ENCODE assay signal across 14 mouse cellular contexts in genomic region chr8:43949224-43950021, GRCm38 (mm10).
DNase-seq lines count a peak whose midpoint lies in the region; ATAC-seq and TF ChIP-seq lines count a peak whose summit lies in the region.
"Had no signal": no experiment of that assay in that cellular context is flagged by ENCODE, and none has a peak within 500 bp of the region (broad histone marks: within the 10 kb centered on the region; RNA-seq: fewer than 3 reads in every experiment).

No protein-coding gene starts in this region.

- no peak for TF ChIP-seq CTCF in lung, postnatal 0 days (IDR thresholded peaks at IDR 0.05)

- no peaks in the 10 kb centered on the region for H3K9me3 ChIP-seq in heart, embryonic 12.5 days (replicated peaks)
- no peaks in the 10 kb centered on the region for H3K9me3 ChIP-seq in lung, postnatal 0 days (ENCODE audit: low read length)
- H3K9me3 ChIP-seq in hindbrain, embryonic 13.5 days = no peaks in the 10 kb centered on the region
- no peaks in the 10 kb centered on the region for H3K9me3 ChIP-seq in neural tube, embryonic 13.5 days
- H3K9me3 ChIP-seq: embryonic facial prominence, embryonic 13.5 days had no signal

- H3K4me3 ChIP-seq in heart, embryonic 12.5 days = peak overlapping the region; percentile 4
- H3K4me3 ChIP-seq in lung, postnatal 0 days (ENCODE audit: low read depth, low read length) = no peak overlapping the region
- no peak overlapping the region for H3K4me3 ChIP-seq in hindbrain, embryonic 13.5 days
- no peak overlapping the region for H3K4me3 ChIP-seq in neural tube, embryonic 13.5 days
- H3K4me3 ChIP-seq: embryonic facial prominence, embryonic 13.5 days had no signal

- no peaks in the 10 kb centered on the region for H3K36me3 ChIP-seq in heart, embryonic 12.5 days
- H3K36me3 ChIP-seq in lung, postnatal 0 days (ENCODE audit: insufficient read depth, low read length) = no peaks in the 10 kb centered on the region
- H3K36me3 ChIP-seq in hindbrain, embryonic 13.5 days = no peaks in the 10 kb centered on the region
- H3K36me3 ChIP-seq in neural tube, embryonic 13.5 days = no peaks in the 10 kb centered on the region
- H3K36me3 ChIP-seq: embryonic facial prominence, embryonic 13.5 days had no signal

- peaks cover 9% of the 10 kb centered on the region for H3K4me1 ChIP-seq in heart, embryonic 12.5 days (replicated peaks)
- no peaks in the 10 kb centered on the region for H3K4me1 ChIP-seq in lung, postnatal 0 days (ENCODE audit: insufficient read depth, low read depth, low read length)
- H3K4me1 ChIP-seq in hindbrain, embryonic 13.5 days (replicated peaks) = peaks cover 11% of the 10 kb centered on the region
- peaks cover 12% of the 10 kb centered on the region for H3K4me1 ChIP-seq in neural tube, embryonic 13.5 days (replicated peaks)

- H3K27ac ChIP-seq in heart, embryonic 12.5 days (ENCODE audit: poor library complexity, severe bottlenecking) = no peak overlapping the region; the same call in 1 of the 2 replicates
- H3K27ac ChIP-seq in lung, postnatal 0 days (ENCODE audit: low read length) = no peak overlapping the region
- H3K27ac ChIP-seq in hindbrain, embryonic 13.5 days = peak overlapping the region; percentile 27; the same call in 1 of the 2 replicates
- H3K27ac ChIP-seq in neural tube, embryonic 13.5 days (replicated peaks) = no peak overlapping the region
- H3K27ac ChIP-seq: embryonic facial prominence, embryonic 13.5 days; macrophage had no signal

- H3K9ac ChIP-seq in heart, embryonic 12.5 days = no peak overlapping the region
- H3K9ac ChIP-seq in lung, postnatal 0 days (replicated peaks; ENCODE audit: low read depth) = no peak overlapping the region
- no peak overlapping the region for H3K9ac ChIP-seq in hindbrain, embryonic 13.5 days
- no peak overlapping the region for H3K9ac ChIP-seq in neural tube, embryonic 13.5 days
- H3K9ac ChIP-seq: embryonic facial prominence, embryonic 13.5 days had no signal

- no peaks in the 10 kb centered on the region for H3K27me3 ChIP-seq in heart, embryonic 12.5 days (replicated peaks)
- no peaks in the 10 kb centered on the region for H3K27me3 ChIP-seq in lung, postnatal 0 days (replicated peaks; ENCODE audit: insufficient read depth, low read length)
- no peaks in the 10 kb centered on the region for H3K27me3 ChIP-seq in hindbrain, embryonic 13.5 days
- no peaks in the 10 kb centered on the region for H3K27me3 ChIP-seq in neural tube, embryonic 13.5 days
- H3K27me3 ChIP-seq: embryonic facial prominence, embryonic 13.5 days had no signal

- H3K4me2 ChIP-seq in heart, embryonic 12.5 days = peak overlapping the region; percentile 62
- 0 out of 2 replicates have a peak overlapping the region, but pooled peaks have one; percentile 27 for H3K4me2 ChIP-seq in lung, postnatal 0 days (replicated peaks; ENCODE audit: low read depth, low read length)
- peak overlapping the region; percentile 25 for H3K4me2 ChIP-seq in hindbrain, embryonic 13.5 days
- peak overlapping the region; percentile 5; the same call in 1 of the 2 replicates for H3K4me2 ChIP-seq in neural tube, embryonic 13.5 days
- H3K4me2 ChIP-seq: embryonic facial prominence, embryonic 13.5 days had no signal

- intact Hi-C loops in heart, postnatal 36 days (cut with DNase I) = no loop called here

- WGBS in heart, embryonic 12.5 days = 40% methylated on average over 9 of the region's 9 CpGs
- WGBS in lung, postnatal 0 days = 37% methylated on average over 9 of the region's 9 CpGs
- WGBS in hindbrain, embryonic 13.5 days = 38% methylated on average over 9 of the region's 9 CpGs
- WGBS in neural tube, embryonic 13.5 days = 57% methylated on average over 9 of the region's 9 CpGs

- DNase-seq in heart, postnatal 36 days = no peak
- DNase-seq in lung, postnatal 0 days (ENCODE audit: low spot score) = no peak
- DNase-seq in lung, postnatal 4 days = no peak
- DNase-seq in adrenal gland, adult 18-20 months (ENCODE audit: low spot score in 2 of 2) = no peak
- DNase-seq in testis, postnatal 14 days (ENCODE audit: low spot score) = no peak
- DNase-seq: adrenal gland, postnatal 14 days; cerebellum, adult 11-12 months; thymus, postnatal 4 days had no signal

- no peak for ATAC-seq in heart, embryonic 12.5 days (ENCODE audit: insufficient number of reproducible peaks, low FRiP score)
- ATAC-seq in lung, postnatal 0 days = no peak
- peak; percentile 63 for ATAC-seq in hindbrain, embryonic 13.5 days (ENCODE audit: low FRiP score)
- no peak for ATAC-seq in neural tube, embryonic 13.5 days (ENCODE audit: low read depth)
- ATAC-seq: Patski had no signal

- TF ChIP-seq EP300 in lung, postnatal 0 days (IDR thresholded peaks at IDR 0.05) = no peak

Comparison
In these comparisons a context has a peak if more than half of its experiments do, and no peak if none do; other contexts are left out.
1. H3K4me2 ChIP-seq: peak in every context shown above with its lines; median percentile 62 in heart, embryonic 12.5 days; 27 in lung, postnatal 0 days; 25 in hindbrain, embryonic 13.5 days; 5 in neural tube, embryonic 13.5 days.